8 mouse cellular contexts compared by ENCODE assay signal in genomic region chr4:83524456-83524842, GRCm38 (mm10). TPM values are rescaled to one million over a fixed set of nuclear protein-coding genes. Genes with fewer than 3 reads are reported as not detected.
DNase-seq lines count a peak whose midpoint lies in the region; ATAC-seq and TF ChIP-seq lines count a peak whose summit lies in the region.

No protein-coding gene starts in this region.

- WGBS in heart, postnatal 0 days, result 10% methylated on average over 6 of the region's 6 CpGs
- WGBS in bone marrow, adult 2 months, result 19% methylated on average over 6 of the region's 6 CpGs
- WGBS in hindbrain, embryonic 12.5 days, result 13% methylated on average over 6 of the region's 6 CpGs
- 3% methylated on average over 6 of the region's 6 CpGs for WGBS in midbrain, embryonic 12.5 days

- no peaks in the 10 kb centered on the region for H3K36me3 ChIP-seq in heart, postnatal 0 days (replicated peaks; ENCODE audit: control insufficient read depth, insufficient read depth, low read length)
- no peaks in the 10 kb centered on the region for H3K36me3 ChIP-seq in hindbrain, embryonic 12.5 days
- H3K36me3 ChIP-seq in midbrain, embryonic 12.5 days, result no peaks in the 10 kb centered on the region

- H3K4me2 ChIP-seq in heart, postnatal 0 days (ENCODE audit: low read depth, low read length), result peak overlapping the region; percentile 69
- peak overlapping the region; percentile 77 for H3K4me2 ChIP-seq in hindbrain, embryonic 12.5 days (replicated peaks)
- H3K4me2 ChIP-seq in midbrain, embryonic 12.5 days (replicated peaks), result peak overlapping the region; percentile 76

- no peak for DNase-seq in heart, postnatal 0 days (ENCODE audit: low spot score)
- no peak for DNase-seq in heart, postnatal 36 days
- DNase-seq in left cerebral cortex, postnatal 25 days (ENCODE audit: low spot score in 2 of 2), result no peak
- no peak for DNase-seq in layer of hippocampus, postnatal 36 days
- no peak for DNase-seq in urinary bladder, postnatal 25 days (ENCODE audit: low spot score)

- peak overlapping the region; percentile 88; the same call in 1 of the 2 replicates for H3K27ac ChIP-seq in heart, postnatal 0 days (ENCODE audit: low read depth)
- H3K27ac ChIP-seq in bone marrow, adult 2 months (ENCODE audit: control insufficient read depth, insufficient read depth, low read depth, low read length, poor library complexity), result no peak overlapping the region
- H3K27ac ChIP-seq in hindbrain, embryonic 12.5 days, result peak overlapping the region; percentile 99
- H3K27ac ChIP-seq in midbrain, embryonic 12.5 days (replicated peaks), result peak overlapping the region; percentile 100

- intact Hi-C loops in heart, postnatal 36 days (cut with DNase I), result loop anchor here (2.0 kb wide), 2 partner anchors 38 to 108 kb away; partner anchors contain the start of genes Psip1 and Snapc3
- intact Hi-C loops in left cerebral cortex, postnatal 25 days (cut with DNase I), result loop anchor here (2.0 kb wide), 1 partner anchor 108 kb away; the partner anchor contains the start of gene Snapc3

- ATAC-seq in heart, postnatal 0 days (ENCODE audit: insufficient read depth, low read depth), result no peak
- ATAC-seq in hindbrain, embryonic 12.5 days (ENCODE audit: low FRiP score), result peak; percentile 9
- no peak for ATAC-seq in midbrain, embryonic 12.5 days (ENCODE audit: low FRiP score, low read depth)

- no peak for TF ChIP-seq EP300 in heart, postnatal 0 days (IDR thresholded peaks at IDR 0.05; ENCODE audit: low read depth)

- H3K4me3 ChIP-seq in heart, postnatal 0 days (ENCODE audit: low read depth, low read length), result peak overlapping the region; percentile 80
- peak overlapping the region; percentile 10 for H3K4me3 ChIP-seq in bone marrow, adult 2 months (replicated peaks; ENCODE audit: control insufficient read depth, low read depth, low read length)
- peak overlapping the region; percentile 70 for H3K4me3 ChIP-seq in hindbrain, embryonic 12.5 days
- H3K4me3 ChIP-seq in midbrain, embryonic 12.5 days, result peak overlapping the region; percentile 65

- 0 out of 2 replicates have a peak, but pooled peaks cover 3% of the 10 kb centered on the region for H3K4me1 ChIP-seq in heart, postnatal 0 days (ENCODE audit: control insufficient read depth, insufficient read depth)
- H3K4me1 ChIP-seq in bone marrow, adult 2 months (ENCODE audit: control insufficient read depth, insufficient read depth, low read length), result no peaks in the 10 kb centered on the region; the same call in 1 of the 2 replicates
- H3K4me1 ChIP-seq in hindbrain, embryonic 12.5 days, result peaks cover 15% of the 10 kb centered on the region
- H3K4me1 ChIP-seq in midbrain, embryonic 12.5 days, result peaks cover 24% of the 10 kb centered on the region

- no peaks in the 10 kb centered on the region for H3K27me3 ChIP-seq in heart, postnatal 0 days (ENCODE audit: control insufficient read depth, insufficient read depth, low read length)
- no peaks in the 10 kb centered on the region for H3K27me3 ChIP-seq in hindbrain, embryonic 12.5 days
- H3K27me3 ChIP-seq in midbrain, embryonic 12.5 days, result no peaks in the 10 kb centered on the region

- H3K9ac ChIP-seq in heart, postnatal 0 days (replicated peaks; ENCODE audit: low read depth, low read length), result peak overlapping the region; percentile 73
- H3K9ac ChIP-seq in hindbrain, embryonic 12.5 days, result peak overlapping the region; percentile 80
- peak overlapping the region; percentile 71; the same call in 1 of the 2 replicates for H3K9ac ChIP-seq in midbrain, embryonic 12.5 days (replicated peaks)

- H3K9me3 ChIP-seq in heart, postnatal 0 days (replicated peaks; ENCODE audit: control insufficient read depth, low read length), result no peaks in the 10 kb centered on the region
- H3K9me3 ChIP-seq in hindbrain, embryonic 12.5 days (replicated peaks), result no peaks in the 10 kb centered on the region
- H3K9me3 ChIP-seq in midbrain, embryonic 12.5 days, result no peaks in the 10 kb centered on the region

- TF ChIP-seq CTCF in heart, postnatal 0 days (IDR thresholded peaks at IDR 0.05; ENCODE audit: low read depth), result no peak
- no peak for TF ChIP-seq CTCF in bone marrow, adult 2 months (IDR thresholded peaks at IDR 0.05; ENCODE audit: control insufficient read depth, insufficient read depth, low read length)

- TF ChIP-seq POLR2A in bone marrow, adult 2 months (IDR thresholded peaks at IDR 0.05; ENCODE audit: borderline replicate concordance, control insufficient read depth, low read depth, low read length), result no peak

RNA-seq across cellular contexts. Expression of gene Ccdc171, which starts 0.9 kb away (rescaled TPM):
- 0.46 and 2.0 TPM in 2 replicates for total RNA-seq in heart, postnatal 0 days (2014; rRNA removed; ENCODE audit: low replicate concordance)
- 1.2 and 2.0 TPM in 2 replicates for polyA plus RNA-seq in heart, postnatal 0 days (2015; fragmentation: Nextera tagmentation; extraction: Ambion mirVana)
- 1 to 10 TPM in 1 of 2 experiments, under 1 TPM in 1; 1.00 to 1.1 TPM for total RNA-seq in heart, postnatal 36 days (2021)
- 2.4 and 6.6 TPM in 2 replicates for polyA plus RNA-seq in bone marrow, adult 2 months (2011; ENCODE audit: insufficient read depth, insufficient read length, low replicate concordance, missing spikeins)
- 5.8 and 6.1 TPM in 2 replicates for polyA plus RNA-seq in hindbrain, embryonic 12.5 days (2016; fragmentation: Nextera tagmentation; extraction: Ambion mirVana)
- 6.3 and 6.4 TPM in 2 replicates for polyA plus RNA-seq in midbrain, embryonic 12.5 days (2016; fragmentation: Nextera tagmentation; extraction: Ambion mirVana)
- 1 to 10 TPM; 3.3 to 3.8 TPM for total RNA-seq in left cerebral cortex, postnatal 25 days (2021)
- 1 to 10 TPM; 3.9 to 5.3 TPM for total RNA-seq in layer of hippocampus, postnatal 36 days (2021)

RNA-seq across cellular contexts. Expression of gene Psip1, which starts 38.2 kb away (rescaled TPM):
- total RNA-seq in heart, postnatal 0 days (2014; rRNA removed; ENCODE audit: low replicate concordance), result 20.3 and 52.5 TPM in 2 replicates
- 39.5 and 42.9 TPM in 2 replicates for polyA plus RNA-seq in heart, postnatal 0 days (2015; fragmentation: Nextera tagmentation; extraction: Ambion mirVana)
- total RNA-seq in heart, postnatal 36 days (2021), result 10 to 100 TPM; 17.0 to 21.3 TPM
- polyA plus RNA-seq in bone marrow, adult 2 months (2011; ENCODE audit: insufficient read depth, insufficient read length, low replicate concordance, missing spikeins), result 122 and 128 TPM in 2 replicates
- 364 and 379 TPM in 2 replicates for polyA plus RNA-seq in hindbrain, embryonic 12.5 days (2016; fragmentation: Nextera tagmentation; extraction: Ambion mirVana)
- 449 and 520 TPM in 2 replicates for polyA plus RNA-seq in midbrain, embryonic 12.5 days (2016; fragmentation: Nextera tagmentation; extraction: Ambion mirVana)
- total RNA-seq in left cerebral cortex, postnatal 25 days (2021), result 100 to 1,000 TPM; 191 to 194 TPM
- 100 to 1,000 TPM; 210 to 215 TPM for total RNA-seq in layer of hippocampus, postnatal 36 days (2021)

Comparison
In these comparisons a context has a peak if more than half of its experiments do, and no peak if none do; other contexts are left out.
1. H3K4me3 ChIP-seq: peak in every context shown above with its lines; median percentile 80 in heart, postnatal 0 days; 70 in hindbrain, embryonic 12.5 days; 65 in midbrain, embryonic 12.5 days; 10 in bone marrow, adult 2 months.